Mouse (Mus musculus): ENCODE results near the gene Lrrc57. TPM values are rescaled to one million over a fixed set of nuclear protein-coding genes. Genes with fewer than 3 reads are reported as not detected.

Gene Lrrc57
- polyA plus RNA-seq, 1 experiment from 2014 or later = 18.4 TPM

DNA sequence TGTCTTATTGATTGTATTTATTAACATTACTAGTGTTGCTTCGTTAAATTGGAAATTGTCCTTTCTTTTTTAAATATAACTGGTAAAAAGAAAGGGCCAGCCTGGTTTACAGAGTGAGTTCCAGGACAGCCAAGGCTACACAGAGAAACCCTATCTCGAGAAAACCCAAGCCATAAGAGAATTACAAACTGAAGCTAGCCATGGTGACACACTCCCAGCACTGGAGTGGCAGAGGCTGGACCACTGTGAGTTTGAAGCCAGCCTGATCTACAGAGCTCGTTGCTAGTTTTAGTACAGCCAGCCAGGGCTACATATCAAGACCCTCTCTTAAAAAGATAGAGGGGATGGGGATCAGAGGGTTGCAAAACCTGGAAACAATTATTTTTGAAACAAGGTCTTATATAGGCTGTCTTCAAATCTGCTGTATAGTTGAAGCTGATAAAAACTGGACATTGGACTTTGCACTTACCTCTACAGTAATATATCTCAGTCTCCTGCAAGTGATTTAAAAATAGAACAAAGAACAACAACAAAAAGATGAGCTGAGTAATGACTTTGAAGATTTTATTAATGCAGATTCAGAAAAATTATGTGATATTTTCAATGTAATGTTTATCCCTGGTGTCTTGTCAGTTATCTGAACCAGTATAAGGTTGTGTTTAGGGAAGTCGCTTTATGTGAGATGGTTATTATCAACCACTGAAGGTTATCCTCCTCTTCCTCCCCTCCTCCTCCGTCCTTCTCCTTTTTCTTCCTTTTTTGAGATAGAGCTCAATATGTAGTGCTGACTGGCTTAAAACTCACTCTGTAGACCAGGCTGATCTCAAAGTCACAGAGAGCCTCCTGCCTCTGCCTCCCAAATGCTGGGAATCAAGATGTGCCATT is 7.2 kb upstream of the Lrrc57 start:
- no peak overlapping the region for H3K4me3 ChIP-seq (replicated peaks; ENCODE audit: low read length)
- H3K4me2 ChIP-seq (ENCODE audit: low read depth, low read length) = no peak overlapping the region
- H3K36me3 ChIP-seq (ENCODE audit: control insufficient read depth, insufficient read depth, low read length) = peaks cover 23% of the 10 kb centered on the region
- no peak for ATAC-seq (ENCODE audit: insufficient read depth, low FRiP score)
- H3K4me1 ChIP-seq (ENCODE audit: control insufficient read depth, insufficient read depth, low read length) = no peaks in the 10 kb centered on the region
- no peak overlapping the region for H3K9ac ChIP-seq (ENCODE audit: low read length)
- no peaks in the 10 kb centered on the region for H3K9me3 ChIP-seq (replicated peaks; ENCODE audit: control insufficient read depth, low read length)
- no peak overlapping the region for H3K27ac ChIP-seq (ENCODE audit: low read length)
- no peaks in the 10 kb centered on the region for H3K27me3 ChIP-seq (ENCODE audit: control insufficient read depth, insufficient read depth, low read length)
- WGBS = 87% methylated on average over 5 of the region's 5 CpGs

DNA sequence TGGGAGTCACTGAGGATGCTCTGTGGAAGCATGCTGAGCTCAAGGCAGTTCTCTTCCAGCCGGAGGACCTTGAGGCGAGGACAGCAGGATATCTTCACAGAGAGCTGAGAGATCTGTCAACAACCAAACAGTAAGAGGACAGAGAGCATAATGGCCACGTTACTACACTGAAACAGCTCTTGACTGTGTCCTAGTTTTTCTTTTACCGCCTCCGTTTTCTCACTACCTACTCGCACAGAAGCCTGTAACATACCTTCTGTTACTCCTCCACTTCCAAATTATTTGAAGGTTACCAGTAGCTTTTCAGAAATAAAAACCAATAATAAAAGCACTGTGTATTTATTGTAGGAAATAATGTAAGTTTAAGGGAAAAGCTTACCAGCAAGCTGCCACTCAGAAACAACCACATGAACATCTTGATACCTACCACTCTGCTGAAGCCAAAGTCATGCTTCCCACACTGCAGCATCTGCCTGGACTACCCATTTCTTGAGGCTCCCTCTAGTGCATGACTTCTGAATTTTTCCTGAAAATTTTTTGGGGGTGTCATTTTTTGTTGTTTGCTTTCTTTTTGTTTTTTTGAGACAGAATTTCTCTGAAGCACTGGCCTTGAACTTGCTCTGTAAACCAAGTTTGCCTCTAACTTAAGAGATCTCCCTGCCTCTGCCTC is 3.2 kb downstream of the Lrrc57 start:
- Histone ChIP-seq H3K27ac (ENCODE audit: low read length) (no peak overlapping the region), H3K27me3 (ENCODE audit: control insufficient read depth, insufficient read depth, low read length) (no peaks in the 10 kb centered on the region), H3K4me1 (ENCODE audit: control insufficient read depth, insufficient read depth, low read length) (peaks cover 7% of the 10 kb centered on the region), H3K4me2 (ENCODE audit: low read depth, low read length) (no peak overlapping the region), H3K9me3 (replicated peaks; ENCODE audit: control insufficient read depth, low read length) (no peaks in the 10 kb centered on the region), H3K4me3 (replicated peaks; ENCODE audit: low read length) (no peak overlapping the region), H3K9ac (ENCODE audit: low read length) (no peak overlapping the region), H3K36me3 (ENCODE audit: control insufficient read depth, insufficient read depth, low read length) (peaks cover 2% of the 10 kb centered on the region; the same call in 1 of the 2 replicates)
- 83% methylated on average over 6 of the region's 6 CpGs for WGBS
- no peak for ATAC-seq (ENCODE audit: insufficient read depth, low FRiP score)

- H3K4me1 ChIP-seq (ENCODE audit: control insufficient read depth, insufficient read depth, low read length) = no peaks in the 10 kb centered on the region
- H3K27ac ChIP-seq (ENCODE audit: low read length) = no peak overlapping the region
- H3K9ac ChIP-seq (ENCODE audit: low read length) = no peak overlapping the region
- 90% methylated on average over 4 of the region's 4 CpGs for WGBS
- no peak for ATAC-seq (ENCODE audit: insufficient read depth, low FRiP score)
- H3K9me3 ChIP-seq (replicated peaks; ENCODE audit: control insufficient read depth, low read length) = no peaks in the 10 kb centered on the region
- H3K27me3 ChIP-seq (ENCODE audit: control insufficient read depth, insufficient read depth, low read length) = no peaks in the 10 kb centered on the region
- H3K36me3 ChIP-seq (ENCODE audit: control insufficient read depth, insufficient read depth, low read length) = peaks cover 17% of the 10 kb centered on the region
- no peak overlapping the region for H3K4me2 ChIP-seq (ENCODE audit: low read depth, low read length)
- H3K4me3 ChIP-seq (replicated peaks; ENCODE audit: low read length) = no peak overlapping the region
Measured at GRCm38 (mm10) chr2:120599506-120599905, 9.8 kb downstream of the Lrrc57 start.

DNA sequence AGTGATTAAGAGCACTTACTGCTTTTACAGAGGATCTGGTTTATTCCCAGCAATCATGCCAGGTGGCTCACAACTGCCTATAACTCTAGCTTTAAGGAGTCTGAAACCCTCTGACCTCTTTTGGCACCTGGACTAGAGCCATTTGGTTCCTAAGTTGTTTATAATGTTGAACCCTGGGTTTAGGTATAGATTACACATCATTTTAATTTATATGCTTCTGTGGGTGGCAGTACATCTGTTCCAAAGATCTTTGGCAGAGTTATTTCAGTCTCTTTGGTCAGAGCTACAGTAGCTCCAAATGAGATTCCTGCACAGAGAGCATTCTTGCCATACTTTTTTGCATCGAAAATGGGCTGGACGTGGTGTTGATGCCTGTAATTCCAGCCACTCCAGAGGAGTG is 11.6 kb downstream of the Lrrc57 start:
- no peak overlapping the region for H3K4me2 ChIP-seq (ENCODE audit: low read depth, low read length)
- H3K27me3 ChIP-seq (ENCODE audit: control insufficient read depth, insufficient read depth, low read length) = no peaks in the 10 kb centered on the region
- ATAC-seq (ENCODE audit: insufficient read depth, low FRiP score) = no peak
- no peaks in the 10 kb centered on the region for H3K4me1 ChIP-seq (ENCODE audit: control insufficient read depth, insufficient read depth, low read length)
- 79% methylated on average over 2 of the region's 2 CpGs for WGBS
- H3K27ac ChIP-seq (ENCODE audit: low read length) = no peak overlapping the region
- no peaks in the 10 kb centered on the region for H3K9me3 ChIP-seq (replicated peaks; ENCODE audit: control insufficient read depth, low read length)
- peaks cover 17% of the 10 kb centered on the region for H3K36me3 ChIP-seq (ENCODE audit: control insufficient read depth, insufficient read depth, low read length)
- no peak overlapping the region for H3K4me3 ChIP-seq (replicated peaks; ENCODE audit: low read length)
- no peak overlapping the region for H3K9ac ChIP-seq (ENCODE audit: low read length)

DNA sequence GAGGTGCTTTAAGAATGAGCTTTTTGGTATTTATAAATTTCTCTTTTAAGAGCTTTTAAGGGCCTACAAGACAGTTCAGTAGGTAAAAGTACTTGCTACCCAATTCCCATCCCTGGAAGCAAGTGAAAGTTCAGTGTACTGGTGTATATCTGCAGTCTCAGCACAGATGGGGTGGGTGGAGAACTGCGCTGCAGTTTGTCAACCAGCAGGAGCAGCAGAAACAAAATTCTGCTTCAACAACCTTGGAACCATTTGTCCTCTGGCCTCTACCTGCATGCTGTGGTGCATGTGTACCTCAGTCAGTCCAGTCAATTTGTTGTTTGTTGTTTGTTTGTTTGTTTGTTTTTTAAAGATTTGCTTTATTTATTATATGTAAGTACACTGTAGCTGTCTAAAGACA is 17.1 kb downstream of the Lrrc57 start:
- no peak overlapping the region for H3K4me3 ChIP-seq (replicated peaks; ENCODE audit: low read length)
- H3K9me3 ChIP-seq (replicated peaks; ENCODE audit: control insufficient read depth, low read length) = no peaks in the 10 kb centered on the region
- H3K27ac ChIP-seq (ENCODE audit: low read length) = no peak overlapping the region
- WGBS = 97% methylated on average over 1 of the region's 1 CpGs
- H3K27me3 ChIP-seq (ENCODE audit: control insufficient read depth, insufficient read depth, low read length) = no peaks in the 10 kb centered on the region
- no peaks in the 10 kb centered on the region for H3K4me1 ChIP-seq (ENCODE audit: control insufficient read depth, insufficient read depth, low read length)
- no peak overlapping the region for H3K9ac ChIP-seq (ENCODE audit: low read length)
- ATAC-seq (ENCODE audit: insufficient read depth, low FRiP score) = no peak
- H3K36me3 ChIP-seq (ENCODE audit: control insufficient read depth, insufficient read depth, low read length) = peaks cover 10% of the 10 kb centered on the region; the same call in 1 of the 2 replicates
- H3K4me2 ChIP-seq (ENCODE audit: low read depth, low read length) = no peak overlapping the region

- no peak overlapping the region for H3K4me2 ChIP-seq (ENCODE audit: low read depth, low read length)
- H3K36me3 ChIP-seq (ENCODE audit: control insufficient read depth, insufficient read depth, low read length) = peaks cover 13% of the 10 kb centered on the region
- ATAC-seq (ENCODE audit: insufficient read depth, low FRiP score) = no peak
- no peak overlapping the region for H3K27ac ChIP-seq (ENCODE audit: low read length)
- no peaks in the 10 kb centered on the region for H3K9me3 ChIP-seq (replicated peaks; ENCODE audit: control insufficient read depth, low read length)
- no peak overlapping the region for H3K9ac ChIP-seq (ENCODE audit: low read length)
- no peaks in the 10 kb centered on the region for H3K4me1 ChIP-seq (ENCODE audit: control insufficient read depth, insufficient read depth, low read length)
- no peaks in the 10 kb centered on the region for H3K27me3 ChIP-seq (ENCODE audit: control insufficient read depth, insufficient read depth, low read length)
- 76% methylated on average over 5 of the region's 5 CpGs for WGBS
- no peak overlapping the region for H3K4me3 ChIP-seq (replicated peaks; ENCODE audit: low read length)
Measured at GRCm38 (mm10) chr2:120589759-120590158, 19.6 kb downstream of the Lrrc57 start.

GRCm38 (mm10) chr2:120578286-120578685 is 31.0 kb downstream of the Lrrc57 start:
- no peaks in the 10 kb centered on the region for H3K9me3 ChIP-seq (replicated peaks; ENCODE audit: control insufficient read depth, low read length)
- no peak overlapping the region for H3K4me2 ChIP-seq (ENCODE audit: low read depth, low read length)
- H3K9ac ChIP-seq (ENCODE audit: low read length) = no peak overlapping the region
- ATAC-seq (ENCODE audit: insufficient read depth, low FRiP score) = no peak
- no peaks in the 10 kb centered on the region for H3K27me3 ChIP-seq (ENCODE audit: control insufficient read depth, insufficient read depth, low read length)
- H3K4me3 ChIP-seq (replicated peaks; ENCODE audit: low read length) = no peak overlapping the region
- WGBS = 53% methylated on average over 5 of the region's 5 CpGs
- H3K27ac ChIP-seq (ENCODE audit: low read length) = no peak overlapping the region
- 0 out of 2 replicates have a peak, but pooled peaks cover 2% of the 10 kb centered on the region for H3K4me1 ChIP-seq (ENCODE audit: control insufficient read depth, insufficient read depth, low read length)
- H3K36me3 ChIP-seq (ENCODE audit: control insufficient read depth, insufficient read depth, low read length) = no peaks in the 10 kb centered on the region

DNA sequence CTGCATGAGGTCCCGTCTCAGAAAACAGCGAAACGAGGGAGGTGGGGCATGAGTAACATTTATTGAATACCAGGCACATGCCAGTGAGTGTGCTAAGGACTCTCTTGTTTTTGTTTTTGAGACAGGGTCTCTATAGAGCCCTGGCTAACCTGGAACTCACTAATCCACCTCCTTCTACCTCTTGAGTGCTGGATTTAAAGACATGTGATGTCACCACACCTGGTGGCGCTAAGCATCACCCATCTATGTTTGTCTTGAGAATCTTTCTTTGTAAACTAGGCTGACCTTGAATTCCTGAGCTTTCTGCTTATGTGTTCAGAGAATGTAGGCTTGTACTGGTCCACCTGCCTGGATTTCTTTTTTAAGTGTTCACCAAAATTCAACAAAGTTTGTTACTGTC is 31.5 kb downstream of the Lrrc57 start:
- Histone ChIP-seq H3K4me1 (ENCODE audit: control insufficient read depth, insufficient read depth, low read length) (0 out of 2 replicates have a peak, but pooled peaks cover 2% of the 10 kb centered on the region), H3K4me3 (replicated peaks; ENCODE audit: low read length) (no peak overlapping the region), H3K36me3 (ENCODE audit: control insufficient read depth, insufficient read depth, low read length) (no peaks in the 10 kb centered on the region), H3K9ac (ENCODE audit: low read length) (no peak overlapping the region), H3K27ac (ENCODE audit: low read length) (no peak overlapping the region), H3K27me3 (ENCODE audit: control insufficient read depth, insufficient read depth, low read length) (no peaks in the 10 kb centered on the region), H3K9me3 (replicated peaks; ENCODE audit: control insufficient read depth, low read length) (no peaks in the 10 kb centered on the region), H3K4me2 (ENCODE audit: low read depth, low read length) (no peak overlapping the region)
- ATAC-seq (ENCODE audit: insufficient read depth, low FRiP score) = no peak
- WGBS = 63% methylated on average over 4 of the region's 4 CpGs

DNA sequence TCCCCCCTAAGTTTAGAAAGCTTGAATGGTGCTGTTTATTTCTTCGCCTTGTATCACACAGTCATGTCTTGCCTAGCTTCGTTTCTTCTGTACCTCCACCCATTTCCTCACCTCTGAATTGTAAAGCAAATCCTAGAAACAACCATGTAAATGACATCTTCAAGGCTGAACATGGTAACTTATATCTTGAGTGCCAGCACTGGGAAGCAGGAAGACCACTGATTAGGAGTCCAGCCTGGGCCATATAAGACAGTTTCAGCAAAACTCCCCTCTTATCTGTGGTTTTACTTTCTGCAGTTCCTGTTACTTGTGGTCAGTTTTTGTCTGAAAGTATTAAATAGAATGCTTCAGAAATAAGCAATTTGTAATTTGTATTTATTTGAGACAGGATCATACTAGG is 33.3 kb downstream of the Lrrc57 start:
- no peak for ATAC-seq (ENCODE audit: insufficient read depth, low FRiP score)
- no peaks in the 10 kb centered on the region for H3K27me3 ChIP-seq (ENCODE audit: control insufficient read depth, insufficient read depth, low read length)
- WGBS = 91% methylated on average over 2 of the region's 2 CpGs
- no peak overlapping the region for H3K4me3 ChIP-seq (replicated peaks; ENCODE audit: low read length)
- H3K27ac ChIP-seq (ENCODE audit: low read length) = no peak overlapping the region
- no peaks in the 10 kb centered on the region for H3K36me3 ChIP-seq (ENCODE audit: control insufficient read depth, insufficient read depth, low read length)
- H3K9me3 ChIP-seq (replicated peaks; ENCODE audit: control insufficient read depth, low read length) = no peaks in the 10 kb centered on the region
- H3K4me2 ChIP-seq (ENCODE audit: low read depth, low read length) = no peak overlapping the region
- no peak overlapping the region for H3K9ac ChIP-seq (ENCODE audit: low read length)
- H3K4me1 ChIP-seq (ENCODE audit: control insufficient read depth, insufficient read depth, low read length) = 0 out of 2 replicates have a peak, but pooled peaks cover 2% of the 10 kb centered on the region
